Mouse (Mus musculus): Measurements from ENCODE around the gene Olfr933. TPM values are rescaled to one million over a fixed set of nuclear protein-coding genes. Genes with fewer than 3 reads are reported as not detected.

Olfr933 gene
- total RNA-seq (2022), result not detected

DNA sequence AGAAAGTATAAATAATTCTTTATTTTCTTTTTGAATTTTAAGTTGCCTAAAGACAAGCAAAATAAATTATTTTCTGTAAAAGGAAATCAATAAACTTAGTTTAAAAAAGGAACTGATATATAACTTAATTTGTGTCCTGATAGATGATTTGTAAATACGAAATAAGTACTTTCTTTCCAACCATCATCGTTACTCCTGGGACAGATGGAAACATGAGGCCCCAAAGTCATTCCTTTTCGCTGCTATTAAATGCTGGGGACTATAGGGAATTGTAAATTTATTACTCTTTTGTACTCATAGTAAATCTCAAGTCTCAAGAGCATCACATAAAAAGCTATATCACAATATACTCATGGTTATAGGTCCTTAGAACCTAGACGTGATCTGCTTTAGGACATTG is at the start of gene Olfr933:
Gene Olfr933, plus strand, starts transcription at position 301 of the 400 bp plus-strand sequence.
- no peak for DNase-seq (ENCODE audit: low spot score in 2 of 2)

DNA sequence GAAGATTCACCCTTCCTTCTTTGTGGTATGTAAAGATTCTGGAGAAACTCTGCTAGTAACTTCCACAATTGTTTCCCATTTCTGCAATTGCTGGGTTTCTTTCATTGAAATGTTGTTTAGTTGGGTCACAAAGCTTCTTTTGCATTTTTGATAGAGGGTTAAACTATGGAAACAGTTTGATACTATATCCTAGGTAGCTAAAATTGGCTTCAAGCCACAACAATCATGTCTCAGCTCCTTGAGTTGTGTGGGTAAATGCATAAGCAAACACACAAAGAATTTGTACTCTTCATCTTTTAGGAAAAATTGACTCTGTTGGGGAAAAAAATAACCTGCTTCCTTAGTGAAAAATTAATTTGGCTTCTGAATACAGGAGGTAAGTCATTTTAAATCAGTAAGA is 42.6 kb upstream of the Olfr933 start, which contains the start of gene Olfr930:
Gene Olfr930, plus strand, starts transcription at position 301 of the 400 bp plus-strand sequence.
- no peak for DNase-seq (ENCODE audit: low spot score in 2 of 2)

DNA sequence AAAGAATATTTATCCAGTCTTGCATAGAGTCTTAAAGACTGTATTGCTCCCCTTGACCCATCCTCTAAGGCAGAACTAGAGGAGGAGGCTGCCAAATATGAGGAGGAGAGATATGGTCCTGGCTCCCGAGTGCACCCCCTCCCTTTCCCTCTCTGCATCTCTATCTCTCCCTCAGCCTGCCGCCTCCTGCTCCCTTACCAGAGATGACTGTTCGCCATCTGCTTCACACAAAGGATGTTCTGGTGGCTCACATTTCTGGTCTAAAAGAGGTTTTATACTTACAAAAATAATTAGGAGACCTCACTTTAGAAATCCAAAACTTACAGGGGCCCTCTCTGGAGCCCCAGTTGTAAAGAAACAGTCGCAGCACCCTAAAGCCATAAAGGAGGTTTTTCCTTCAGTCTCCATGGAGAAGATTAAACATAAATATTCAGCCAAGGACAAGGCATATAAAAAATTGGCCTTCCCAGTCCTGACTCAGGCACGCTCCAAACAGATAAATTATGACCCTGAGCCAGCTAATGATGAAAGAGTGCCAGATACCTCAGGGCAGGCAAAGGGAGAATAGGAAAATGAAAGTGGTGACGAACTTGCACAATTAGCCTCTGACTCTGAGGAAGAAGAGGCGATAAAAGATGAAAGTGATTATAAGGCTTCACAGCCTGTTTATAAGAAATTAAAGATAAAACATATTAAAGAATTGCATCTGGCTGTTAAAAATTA is 18.6 kb upstream of the Olfr933 start:
- peak in 1 of 2 experiments; percentile 40 for DNase-seq (ENCODE audit: low spot score in 2 of 2)

DNA sequence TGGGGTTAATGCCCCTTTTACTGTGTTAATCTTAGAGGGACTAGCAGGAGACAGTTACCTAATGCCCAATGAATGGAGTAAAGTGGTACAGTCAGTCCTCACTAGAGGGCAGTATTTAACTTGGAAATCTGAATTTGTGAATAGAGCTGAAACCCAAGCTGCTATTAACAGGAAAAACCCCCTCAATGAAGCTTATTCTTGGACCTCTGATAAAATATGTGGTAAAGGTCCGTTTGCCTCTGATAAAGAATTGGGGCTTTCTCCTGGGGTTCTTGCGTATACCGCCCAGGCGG is 18.0 kb upstream of the Olfr933 start:
- no peak for DNase-seq (ENCODE audit: low spot score in 2 of 2)

DNA sequence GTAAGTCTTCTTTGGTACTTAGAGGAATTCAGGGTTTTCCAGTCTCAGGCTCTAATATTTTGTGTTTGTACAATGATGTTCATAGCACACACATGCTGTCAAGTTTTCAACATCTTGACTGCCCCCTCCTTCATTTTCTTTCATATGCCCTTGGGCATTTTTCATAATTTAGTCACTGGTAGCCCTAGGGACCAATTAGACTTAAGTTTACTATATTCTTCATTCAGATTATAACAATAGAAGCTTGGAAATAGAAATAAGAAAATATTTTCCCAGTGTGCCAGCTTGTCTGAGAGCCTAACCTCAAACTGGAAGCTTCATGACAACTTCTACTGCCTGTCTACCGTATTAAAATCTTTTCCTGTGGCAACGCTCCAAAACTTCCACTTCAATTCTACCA is 16.1 kb downstream of the Olfr933 start, which contains the start of gene Olfr934:
Gene Olfr934, minus strand, starts transcription at position 101 of the 400 bp plus-strand sequence.
- no peak for DNase-seq (ENCODE audit: low spot score in 2 of 2)

DNA sequence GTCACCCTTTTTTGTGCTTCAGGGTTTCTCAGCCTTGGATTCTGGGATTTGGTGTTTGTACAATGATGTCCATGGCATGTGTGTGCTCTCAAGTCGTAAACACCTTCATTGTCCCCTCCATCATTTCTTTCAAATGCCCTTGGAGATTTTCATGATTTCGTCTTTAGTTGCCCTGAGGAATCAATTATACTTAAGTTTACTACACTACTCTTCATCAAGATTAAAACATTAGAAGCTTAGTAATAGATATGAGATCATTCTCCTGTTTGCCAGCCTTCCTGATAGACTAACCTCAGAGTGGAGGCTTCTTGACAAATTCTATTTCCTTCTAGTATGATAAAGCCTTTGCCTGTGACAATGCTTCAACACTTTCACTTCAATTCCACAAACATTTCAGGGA is 27.5 kb downstream of the Olfr933 start, which contains the start of gene Olfr935:
Gene Olfr935, minus strand, starts transcription at position 101 of the 400 bp plus-strand sequence.
- no peak for DNase-seq (ENCODE audit: low spot score in 2 of 2)

DNA sequence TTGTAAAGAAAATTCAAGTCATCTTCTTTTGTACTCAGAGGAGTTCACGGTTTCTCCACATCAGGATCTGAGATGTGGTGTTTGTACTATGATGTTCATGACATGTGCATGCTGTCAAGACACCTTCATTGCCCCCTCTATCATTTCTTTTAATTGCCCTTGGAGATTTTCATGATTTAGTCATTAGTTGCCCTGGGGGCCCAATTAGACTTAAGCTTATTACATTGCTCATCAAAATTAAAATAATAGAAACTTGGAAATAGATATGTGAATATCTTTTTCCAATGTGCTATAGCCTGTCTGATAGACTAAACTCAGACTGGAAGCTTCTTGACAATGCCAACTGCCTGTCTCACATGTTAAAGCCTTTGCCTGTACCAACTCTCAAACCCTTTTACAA is 51.2 kb downstream of the Olfr933 start, which contains the start of gene Olfr146:
Gene Olfr146, minus strand, starts transcription at position 101 of the 400 bp plus-strand sequence.
- no peak for DNase-seq (ENCODE audit: low spot score in 2 of 2)

Other genes with a start within 250 kb of the Olfr933 start
- under 1 TPM; 0.07 to 0.17 (median 0.09) TPM for gene Olfr920, start 220.0 kb upstream of the Olfr933 start, total RNA-seq (2022)
- gene Olfr921, start 199.2 kb upstream of the Olfr933 start, total RNA-seq (2022), result not detected
- gene Olfr922, start 157.7 kb upstream of the Olfr933 start, total RNA-seq (2022), result not detected
- gene Olfr923, start 145.8 kb upstream of the Olfr933 start, total RNA-seq (2022), result not detected
- gene Olfr924, start 127.9 kb upstream of the Olfr933 start, total RNA-seq (2022), result not detected
- not detected for gene Olfr26, start 117.3 kb upstream of the Olfr933 start, total RNA-seq (2022)
- not detected for gene Olfr926, start 95.2 kb upstream of the Olfr933 start, total RNA-seq (2022)
- gene Olfr930, start 42.5 kb upstream of the Olfr933 start, total RNA-seq (2022), result not detected
- not detected for gene Olfr934, start 16.0 kb downstream of the Olfr933 start, total RNA-seq (2022)
- gene Olfr935, start 27.4 kb downstream of the Olfr933 start, total RNA-seq (2022), result not detected
- gene Olfr146, start 51.1 kb downstream of the Olfr933 start, total RNA-seq (2022), result not detected
- not detected for gene Olfr937, start 92.6 kb downstream of the Olfr933 start, total RNA-seq (2022)
- gene Olfr938, start 106.6 kb downstream of the Olfr933 start, total RNA-seq (2022), result not detected
- gene Olfr27, start 155.8 kb downstream of the Olfr933 start, total RNA-seq (2022), result not detected
- gene Olfr943, start 194.0 kb downstream of the Olfr933 start, total RNA-seq (2022), result not detected
- gene Olfr944, start 229.6 kb downstream of the Olfr933 start, total RNA-seq (2022), result not detected

All from left cerebral cortex, adult 8-10 months (tissue).